Comparison of ENCODE assay signal across 20 mouse cellular contexts in the genomic region with DNA sequence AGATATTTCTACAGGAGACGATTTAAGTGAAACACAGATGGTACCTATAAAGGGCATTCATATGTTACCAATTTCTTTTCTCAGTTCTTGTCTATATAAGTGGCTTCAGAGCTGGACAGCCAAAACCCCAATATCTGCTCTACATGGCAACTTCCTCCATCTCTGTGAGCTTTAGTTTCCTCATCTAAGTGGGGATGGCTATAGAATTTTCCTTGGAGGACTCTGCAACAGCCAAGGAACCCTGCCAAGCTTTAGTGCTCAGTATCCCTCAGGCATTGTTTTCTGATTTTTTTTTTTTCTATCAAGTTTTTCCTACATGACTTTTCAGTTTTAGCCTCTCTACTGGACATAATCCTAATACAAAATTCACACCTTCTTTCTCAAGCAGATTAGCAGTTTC.
"Had no signal": no experiment of that assay in that cellular context is flagged by ENCODE, and none has a peak within 500 bp of the region (broad histone marks: within the 10 kb centered on the region; RNA-seq: fewer than 3 reads in every experiment).

No protein-coding gene starts in this region.

- H3K9ac ChIP-seq: limb, embryonic 13.5 days; liver, embryonic 13.5 days; midbrain, embryonic 12.5 days; neural tube, embryonic 13.5 days had no signal

- H3K4me2 ChIP-seq: limb, embryonic 13.5 days; liver, embryonic 13.5 days; midbrain, embryonic 12.5 days; neural tube, embryonic 13.5 days had no signal

- H3K36me3 ChIP-seq: limb, embryonic 10.5 days; limb, embryonic 13.5 days; liver, embryonic 13.5 days; midbrain, embryonic 12.5 days; neural tube, embryonic 13.5 days had no signal

- H3K27me3 ChIP-seq: limb, embryonic 13.5 days; liver, embryonic 13.5 days; midbrain, embryonic 12.5 days; neural tube, embryonic 13.5 days had no signal

- H3K4me3 ChIP-seq: layer of hippocampus, adult 2 months; limb, embryonic 10.5 days; limb, embryonic 13.5 days; liver, embryonic 13.5 days; midbrain, embryonic 12.5 days; myocyte; neural tube, embryonic 13.5 days had no signal

- DNase-seq: kidney, adult 2 months; kidney, postnatal 25 days; layer of hippocampus, adult 9-11 months; liver, embryonic 13.5 days; lung, adult 2 months; lung, postnatal 14 days; lung, postnatal 4 days; retina, postnatal 1 day; right cerebral cortex, postnatal 25 days; spleen, adult 18-20 months; thymus, adult 18-20 months; thymus, postnatal 4 days had no signal

- H3K27ac ChIP-seq: kidney, postnatal 0 days; layer of hippocampus, adult 2 months; limb, embryonic 10.5 days; limb, embryonic 13.5 days; liver, embryonic 13.5 days; midbrain, embryonic 12.5 days; neural tube, embryonic 13.5 days had no signal

- ATAC-seq: midbrain, embryonic 16.5 days had no signal

- H3K9me3 ChIP-seq: limb, embryonic 10.5 days; limb, embryonic 13.5 days; liver, embryonic 13.5 days; midbrain, embryonic 12.5 days; neural tube, embryonic 13.5 days had no signal
